Mouse (Mus musculus) T-helper 1 cell (primary cell): ENCODE results near the gene Mgarp.

ENCODE experiments used
- in situ Hi-C: fragments of 300-600 bp; cut with MboI, MseI; formaldehyde crosslinking; loops from one replicate; pipeline ENCODE4 v1.15.1; 2025; ENCODE audit warnings: high pct_unique_total_duplicates

Gene Mgarp

DNA sequence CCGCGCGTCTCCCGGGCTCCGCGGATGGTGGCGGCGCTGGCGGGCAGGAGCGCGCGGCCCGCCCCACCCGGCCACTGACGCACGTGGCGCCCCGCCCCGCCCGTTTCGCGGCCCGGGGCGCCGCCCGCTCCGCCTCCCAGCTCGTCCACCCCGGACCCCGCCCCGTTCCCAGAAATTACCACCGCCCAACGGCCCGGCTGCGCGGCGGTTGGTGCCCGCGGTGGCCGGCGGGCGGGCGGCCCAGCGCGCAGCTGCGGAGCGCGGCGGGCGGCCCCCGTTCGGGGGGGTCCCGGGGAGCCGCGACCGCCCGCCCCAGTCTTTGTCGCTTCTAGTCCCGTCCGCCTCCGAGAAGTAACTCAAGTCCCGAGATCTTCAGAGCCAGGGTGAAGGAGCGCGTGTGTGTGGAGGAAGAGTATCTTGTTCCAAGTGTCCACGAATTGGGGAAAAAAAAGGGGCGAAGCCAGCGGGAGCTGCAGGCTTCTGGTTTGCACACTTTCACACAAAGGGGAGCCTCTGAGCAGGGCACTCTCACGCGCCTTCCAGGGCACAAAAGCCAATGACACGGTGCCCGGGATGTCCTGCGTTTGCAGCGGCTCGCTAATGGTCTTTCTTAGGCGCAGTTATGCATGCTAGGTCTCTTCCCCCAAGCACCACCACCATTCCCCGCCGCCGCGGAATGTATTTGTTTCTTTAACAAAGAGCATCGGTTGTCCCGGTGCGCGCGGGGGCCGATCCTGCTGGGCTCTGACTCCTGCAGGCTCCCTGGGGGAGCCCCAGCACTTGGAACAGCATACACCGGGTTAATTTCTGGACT, 55.1 kb downstream of the Mgarp start:
- in situ Hi-C loops = no loop called here

DNA sequence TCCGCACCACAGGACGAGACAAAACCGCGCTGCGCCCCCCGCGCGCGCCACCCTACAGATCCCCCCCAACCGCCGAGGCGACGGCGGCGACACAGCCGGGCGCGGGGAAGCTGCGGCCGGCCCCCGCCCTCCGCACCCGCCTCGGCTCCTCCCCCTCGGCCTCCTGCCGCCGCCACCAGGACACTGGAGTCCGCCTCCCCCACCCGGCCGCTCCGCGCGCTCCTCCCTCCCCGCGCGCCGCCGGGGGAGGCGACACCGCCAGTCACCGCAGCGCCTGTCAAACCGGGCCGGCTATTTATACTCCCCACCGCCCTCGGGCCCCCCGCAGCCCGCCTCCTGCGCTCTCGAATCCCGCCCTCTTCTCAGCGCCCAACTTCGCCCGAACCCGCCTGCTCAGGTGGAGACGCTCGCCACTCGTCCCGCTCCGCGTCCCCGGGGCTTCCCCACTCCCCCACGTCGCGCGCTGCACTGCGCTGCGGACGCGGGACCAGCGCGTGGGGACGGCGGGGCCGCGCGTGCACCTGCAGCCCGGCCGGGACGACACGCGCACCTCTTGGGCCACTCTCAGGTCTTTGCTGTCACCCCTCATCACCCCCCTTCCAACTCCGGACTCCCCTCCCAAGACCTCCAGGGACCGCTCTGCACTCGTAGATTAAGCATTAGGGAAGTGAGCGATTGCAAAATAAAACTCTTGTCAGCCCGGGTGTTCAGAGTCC, 55.8 kb downstream of the Mgarp start, which contains the start of gene Elf2:
Elf2 (minus strand) TSS at position 112 of the 716 bp plus-strand sequence.
- in situ Hi-C loops = no loop called here

DNA sequence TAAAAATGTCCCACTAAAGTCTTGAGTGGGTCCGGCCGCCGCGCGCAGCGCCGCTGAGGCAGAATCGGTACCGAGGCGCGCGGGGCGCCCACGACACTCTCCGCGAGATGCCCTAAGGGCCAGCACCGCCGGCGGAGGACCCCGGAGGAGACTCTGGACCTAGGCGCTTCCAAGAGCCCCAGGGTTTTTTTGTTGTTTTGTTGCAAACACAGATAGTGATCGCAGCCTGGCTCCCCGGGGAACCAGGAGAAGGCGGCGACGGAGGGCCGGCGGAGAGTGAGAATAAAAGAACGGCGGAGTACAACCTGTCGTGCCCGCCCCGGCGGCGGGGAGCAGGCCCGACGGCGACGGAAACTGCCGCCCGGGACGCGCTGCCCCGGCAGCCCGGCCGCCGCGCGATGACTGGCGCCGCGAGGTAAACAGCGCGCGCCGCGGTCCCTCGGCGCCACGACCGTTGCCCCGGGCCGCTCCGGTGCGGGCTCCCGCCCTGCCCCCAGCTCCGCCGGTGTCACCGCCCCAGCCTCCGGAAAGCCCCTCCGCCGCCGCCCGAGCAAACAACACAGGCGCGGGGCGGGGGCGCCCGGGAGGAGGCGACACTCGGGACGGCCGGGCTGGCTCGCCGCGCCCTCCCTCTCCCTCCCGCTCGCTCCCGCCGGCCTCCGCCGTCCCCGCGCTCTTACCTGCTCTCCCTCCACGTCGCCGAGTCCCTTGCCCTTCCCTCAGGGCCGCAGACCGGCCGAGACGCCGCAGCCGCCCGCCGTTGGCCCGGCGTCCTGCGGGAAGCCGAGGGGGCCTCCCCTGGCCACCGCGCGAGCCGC, 56.6 kb downstream of the Mgarp start:
- in situ Hi-C loops = no loop called here

DNA sequence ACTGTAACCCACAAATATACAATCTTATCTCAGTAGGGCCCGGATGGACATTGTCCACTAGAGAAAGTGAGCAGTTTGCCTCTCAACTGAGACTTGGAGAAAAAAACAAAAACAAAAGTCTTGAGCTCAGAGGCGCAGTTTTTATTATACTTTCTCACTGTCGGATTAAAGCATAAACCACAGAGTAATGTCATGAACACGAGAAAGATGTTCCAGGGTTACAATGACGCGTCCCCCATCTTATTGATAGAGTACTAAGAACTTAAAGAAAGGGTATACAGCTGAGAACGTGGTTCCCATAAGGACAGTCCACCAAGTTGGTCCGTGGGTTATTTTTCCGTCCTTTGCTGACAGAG, 57.2 kb downstream of the Mgarp start:
- in situ Hi-C loops = no loop called here
